Mouse (Mus musculus): Measurements from ENCODE around the gene Rbm15. TPM values are rescaled to one million over a fixed set of nuclear protein-coding genes. Genes with fewer than 3 reads are reported as not detected.

The Rbm15 gene
- polyA plus RNA-seq, 1 experiment = 8.1 TPM

GRCm38 (mm10) chr3:107275996-107276395 lies 57.5 kb downstream of the Rbm15 start:
- TF ChIP-seq POLR2A (IDR thresholded peaks at IDR 0.05; ENCODE audit: low read depth, low read length) = no peak
- H3K27me3 ChIP-seq (ENCODE audit: control insufficient read depth, insufficient read depth, low read length) = no peaks in the 10 kb centered on the region
- no peaks in the 10 kb centered on the region for H3K36me3 ChIP-seq (ENCODE audit: control insufficient read depth, insufficient read depth, low read length)
- no peaks in the 10 kb centered on the region for H3K4me1 ChIP-seq (ENCODE audit: control insufficient read depth, insufficient read depth, insufficient read length)
- no peak overlapping the region for H3K4me3 ChIP-seq (ENCODE audit: extremely low read depth, insufficient read depth, insufficient read length)
- H3K27ac ChIP-seq (ENCODE audit: insufficient read depth, low read length) = no peak overlapping the region
- DNase-seq (ENCODE audit: low read depth in 1 of 2, low spot score in 2 of 2) = no peak
- 70% methylated on average over 4 of the region's 4 CpGs for WGBS

Other genes starting within 250 kb of the Rbm15 start
- 2.5 and 3.8 TPM in 2 replicates for gene Kcna2, start 232.5 kb downstream of the Rbm15 start, polyA plus RNA-seq (2012; rRNA removed)
- gene Kcna10, start 150.6 kb downstream of the Rbm15 start, polyA plus RNA-seq (2012; rRNA removed) = not detected in 2 replicates
- gene Cym, start 111.9 kb downstream of the Rbm15 start, polyA plus RNA-seq (2012; rRNA removed) = 0.22 and 0.33 TPM in 2 replicates
- not detected in 2 replicates for gene A630076J17Rik, start 103.1 kb downstream of the Rbm15 start, polyA plus RNA-seq (2012; rRNA removed)
- gene Prok1, start 94.0 kb downstream of the Rbm15 start, polyA plus RNA-seq (2012; rRNA removed) = not detected in 2 replicates
- gene Lamtor5, start 54.8 kb downstream of the Rbm15 start, polyA plus RNA-seq (2012; rRNA removed) = 54.0 and 59.0 TPM in 2 replicates
- 0.04 and 0.05 TPM in 2 replicates for gene Slc16a4, start 42.4 kb downstream of the Rbm15 start, polyA plus RNA-seq (2012; rRNA removed)
- gene Kcnc4, start 125.9 kb upstream of the Rbm15 start, polyA plus RNA-seq (2012; rRNA removed) = 0.14 and 0.21 TPM in 2 replicates
- gene Slc6a17, start 184.3 kb upstream of the Rbm15 start, polyA plus RNA-seq (2012; rRNA removed) = 0.19 and 0.29 TPM in 2 replicates
- gene Ubl4b, start 221.4 kb upstream of the Rbm15 start, polyA plus RNA-seq (2012; rRNA removed) = not detected in 2 replicates